Mouse (Mus musculus): Measurements from ENCODE around the gene Gm44503. TPM values are rescaled to one million over a fixed set of nuclear protein-coding genes. Genes with fewer than 3 reads are reported as not detected.

The Gm44503 gene
- 0.03 TPM in 1 of 2 replicates, not detected in the other for polyA plus RNA-seq (2012; ENCODE audit: low replicate concordance)

DNA sequence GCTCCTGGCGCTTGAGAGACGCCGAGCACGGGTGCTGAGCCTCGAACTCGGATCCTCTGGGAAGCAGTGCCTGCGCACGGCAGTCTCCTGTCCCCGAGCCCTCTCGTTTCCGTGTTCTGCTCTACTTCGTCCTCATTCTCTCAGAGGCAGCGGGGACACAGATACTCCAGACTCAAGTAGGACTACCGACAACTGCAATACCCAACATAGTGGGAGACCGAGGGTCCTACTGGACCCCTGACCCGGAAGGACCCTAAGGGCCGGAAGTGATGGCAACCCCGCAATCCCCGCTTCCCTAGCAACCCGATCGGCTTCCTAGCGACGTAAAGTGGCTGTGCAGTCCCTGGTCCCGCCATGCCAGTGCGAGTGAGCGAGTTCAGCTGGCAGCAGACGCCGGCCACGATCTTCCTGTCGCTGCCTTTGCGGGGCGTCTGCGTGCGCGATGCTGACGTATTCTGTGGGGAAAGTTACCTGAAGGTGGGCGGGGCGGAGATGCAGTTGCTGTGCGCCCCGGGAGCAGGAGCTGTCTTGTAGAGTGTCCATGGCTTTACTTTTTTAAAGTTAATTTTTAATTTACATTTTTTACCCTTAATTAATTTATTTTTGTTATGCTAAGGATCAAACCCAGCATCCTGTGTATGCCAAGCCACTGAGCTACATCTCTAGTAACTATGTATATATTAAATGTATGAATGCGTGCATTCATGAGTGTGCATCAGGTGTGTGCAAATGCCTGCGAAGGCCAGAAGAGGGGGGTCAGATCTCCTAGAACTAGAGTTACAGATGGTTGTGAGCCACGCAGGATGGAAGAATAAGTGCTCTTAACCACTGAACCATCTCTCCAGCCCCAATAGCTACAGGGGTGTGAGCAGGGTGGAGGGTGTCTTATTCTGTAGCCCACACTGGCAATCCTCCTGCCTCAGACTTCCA is at the start of gene Gm44503, which contains the start of gene Dyx1c1:
TSS of gene Gm44503 (plus strand) at position 332 of the 930 bp plus-strand sequence.
TSS of gene Dyx1c1 (plus strand) at position 265 of the 930 bp plus-strand sequence.

DNA sequence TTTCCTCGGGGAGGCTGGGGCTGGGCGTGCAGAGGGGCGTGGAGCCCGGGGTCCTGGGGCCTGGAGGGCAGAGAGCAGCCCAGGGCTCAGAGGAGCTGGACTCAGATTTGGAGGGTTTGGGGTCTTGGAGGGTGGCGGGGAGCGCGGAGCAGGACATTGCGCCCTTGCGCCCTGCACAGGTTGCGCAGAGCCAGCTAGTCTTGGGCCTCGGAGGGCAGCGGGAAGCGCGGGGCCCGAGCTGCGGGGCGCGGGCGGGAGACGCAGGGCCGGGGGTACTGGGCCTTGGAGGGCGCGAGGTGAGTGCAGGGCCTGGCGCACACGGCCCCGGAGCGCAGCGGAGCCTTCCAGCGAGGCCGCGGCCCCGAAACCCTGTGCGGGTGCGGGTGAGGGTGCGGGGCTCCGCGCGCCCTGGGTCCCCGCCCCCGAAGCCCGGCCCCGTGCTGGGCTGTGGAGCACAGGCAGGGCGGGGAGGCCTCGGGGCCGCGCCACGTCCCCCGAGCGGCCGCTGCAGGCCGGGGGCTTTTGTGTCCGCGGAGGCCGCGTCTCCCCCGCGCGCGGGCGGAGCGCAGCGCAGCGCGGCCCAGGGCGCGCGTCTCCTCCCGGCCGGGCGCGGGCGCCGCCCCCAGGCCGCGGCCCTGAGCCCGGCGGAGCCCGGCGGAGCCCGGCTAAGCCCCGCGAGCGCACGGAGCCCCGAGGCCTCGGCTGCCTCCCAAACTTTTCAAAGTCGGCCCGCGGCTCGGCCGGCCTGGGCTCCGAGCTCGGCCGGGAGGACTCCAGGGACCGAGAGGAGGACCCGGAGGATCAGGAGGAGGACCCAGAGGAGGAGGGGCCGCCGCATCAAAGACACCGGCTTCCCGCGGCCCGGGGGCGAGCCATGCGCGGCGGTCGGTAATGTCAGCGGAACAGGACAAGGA is 33.4 kb upstream of the Gm44503 start, which contains the start of gene Pygo1:
TSS of gene Pygo1 (plus strand) at position 625 of the 914 bp plus-strand sequence.

DNA sequence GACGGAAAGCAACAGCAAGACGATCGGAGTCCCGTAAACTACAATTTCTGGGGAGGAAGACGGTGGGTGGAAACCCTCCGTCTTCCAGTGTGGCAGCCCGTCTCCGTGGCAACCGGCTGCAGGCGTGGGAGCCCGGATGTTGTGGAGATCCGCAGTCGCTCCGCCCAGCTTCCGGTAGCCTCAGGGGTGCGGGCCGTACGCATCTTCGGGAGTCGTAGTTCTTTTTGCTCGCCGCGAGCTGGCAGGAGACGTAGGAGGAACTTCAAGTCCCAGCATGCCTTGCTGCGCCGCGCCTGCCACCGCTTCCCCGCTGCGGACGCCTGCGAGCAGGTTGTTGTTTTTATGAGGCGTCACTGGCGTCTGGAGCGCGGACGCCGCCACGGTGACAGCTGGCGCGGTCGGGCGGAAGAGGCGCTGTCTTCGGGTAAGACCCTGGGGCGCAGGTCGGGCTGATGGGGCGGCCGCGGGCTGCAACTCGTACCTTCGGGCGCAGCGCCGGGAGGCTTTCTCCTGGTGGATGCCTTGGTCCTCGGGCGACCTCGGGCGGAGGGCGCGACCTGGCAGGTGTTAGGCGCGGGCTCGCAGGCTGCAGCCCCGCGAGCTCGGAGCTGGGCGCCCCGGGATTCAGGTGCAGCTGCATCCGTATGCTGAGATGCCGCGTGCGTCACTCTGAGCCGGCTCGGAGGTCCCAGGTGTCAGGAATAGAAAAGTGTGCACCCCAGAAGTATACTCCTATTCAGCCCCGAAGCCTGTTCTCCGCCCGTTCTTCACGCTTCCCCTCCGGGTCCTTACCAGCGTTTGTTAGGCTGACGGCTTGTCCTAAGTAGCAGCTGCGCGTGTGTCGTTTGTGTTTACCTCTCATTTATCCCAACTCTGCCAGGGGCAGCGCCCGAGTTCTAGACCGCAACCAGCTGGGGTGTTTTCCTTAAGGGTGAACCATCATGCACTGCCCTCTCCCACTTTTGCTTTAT is 26.9 kb downstream of the Gm44503 start, which contains the start of the genes Ccpg1os and Ccpg1:
TSS of gene Ccpg1os (minus strand) at position 133 of the 971 bp plus-strand sequence.
TSS of gene Ccpg1 (plus strand) at position 180 of the 971 bp plus-strand sequence.

DNA sequence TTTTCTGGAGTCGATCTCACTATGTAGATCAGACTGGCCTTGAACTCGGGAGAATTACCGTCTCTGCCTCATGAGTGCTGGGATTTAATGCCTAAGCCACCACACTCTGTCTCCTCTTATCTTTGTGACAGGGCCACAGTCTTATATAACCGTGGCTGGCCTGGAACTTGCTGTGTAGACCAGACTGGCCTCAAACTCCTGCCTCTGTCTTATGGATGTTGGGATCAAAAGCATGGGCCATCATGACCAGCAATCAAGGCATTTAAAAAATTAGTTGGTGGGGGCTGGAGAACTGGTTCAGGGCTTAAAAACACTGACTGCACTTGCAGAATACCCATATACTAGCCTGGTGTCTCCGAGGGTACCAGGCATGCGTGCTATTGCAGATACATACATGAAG is 81.4 kb downstream of the Gm44503 start, which contains the start of gene Pigb:
TSS of gene Pigb (minus strand) at position 299 of the 400 bp plus-strand sequence.

DNA sequence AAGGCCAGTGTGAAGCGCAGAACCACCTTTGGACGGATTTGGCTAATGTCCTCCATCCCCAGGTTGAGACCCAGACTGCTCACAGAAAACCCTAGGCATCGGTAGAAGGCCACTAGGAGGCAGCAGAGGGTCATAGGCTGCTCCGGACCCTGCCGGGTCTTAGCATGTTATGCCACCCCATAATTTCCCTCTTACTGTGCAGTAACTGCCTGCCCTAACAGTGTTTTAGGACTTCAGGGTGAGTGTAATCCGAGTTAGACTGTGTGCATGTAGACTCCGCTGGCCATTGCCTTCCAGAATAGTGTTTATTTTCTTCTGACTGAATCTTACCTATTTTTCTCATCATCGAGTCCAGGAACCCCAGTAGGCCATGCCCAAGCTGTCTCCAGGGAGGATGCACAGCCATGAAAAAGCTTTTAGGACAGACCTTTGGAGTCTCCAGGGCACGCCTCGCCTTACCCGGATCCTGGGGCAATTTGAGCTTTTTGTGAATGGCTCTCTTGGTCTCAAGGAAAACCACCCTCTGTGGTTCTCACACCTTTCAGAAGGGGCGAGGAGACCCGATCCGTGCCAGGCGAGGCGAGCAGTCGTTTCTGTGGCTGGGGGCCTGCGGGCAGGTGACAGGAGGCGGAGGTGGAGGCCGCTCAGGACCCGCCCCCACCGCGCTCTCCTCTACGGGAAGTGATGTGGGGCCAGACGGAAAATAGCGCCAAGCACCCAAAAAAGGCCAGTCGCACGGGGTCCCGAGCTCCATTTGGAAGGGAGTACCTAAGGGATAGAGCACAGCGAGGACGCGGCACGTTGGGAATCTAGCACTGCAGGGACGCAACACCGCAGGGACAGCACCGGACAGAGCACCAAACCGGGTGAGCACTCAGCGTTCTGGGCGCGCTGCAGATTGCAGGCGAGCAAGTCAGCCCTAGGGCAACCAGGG is 85.8 kb downstream of the Gm44503 start, which contains the start of gene Rab27a:
TSS of gene Rab27a (plus strand) at position 709 of the 934 bp plus-strand sequence.

Other genes starting within 250 kb of the Gm44503 start
- not detected in 2 replicates for gene Prtg, start 152.0 kb upstream of the Gm44503 start, polyA plus RNA-seq (2012; ENCODE audit: low replicate concordance)
- not detected in 2 replicates for gene Pygo1, start 33.2 kb upstream of the Gm44503 start, polyA plus RNA-seq (2012; ENCODE audit: low replicate concordance)
- 0.11 TPM in 1 of 2 replicates, not detected in the other for gene Dyx1c1, start 67 bp upstream of the Gm44503 start, polyA plus RNA-seq (2012; ENCODE audit: low replicate concordance)
- 0.09 and 1.1 TPM in 2 replicates for gene Ccpg1os, start 26.5 kb downstream of the Gm44503 start, polyA plus RNA-seq (2012; ENCODE audit: low replicate concordance)
- gene Ccpg1, start 26.6 kb downstream of the Gm44503 start, polyA plus RNA-seq (2012; ENCODE audit: low replicate concordance): 8.2 and 20.1 TPM in 2 replicates
- gene Pigb, start 81.5 kb downstream of the Gm44503 start, polyA plus RNA-seq (2012; ENCODE audit: low replicate concordance): 2.3 and 2.8 TPM in 2 replicates
- gene Rab27a, start 86.0 kb downstream of the Gm44503 start, polyA plus RNA-seq (2012; ENCODE audit: low replicate concordance): 15.6 and 17.5 TPM in 2 replicates
- gene Khdc3, start 143.0 kb downstream of the Gm44503 start, polyA plus RNA-seq (2012; ENCODE audit: low replicate concordance): 0.46 and 1.8 TPM in 2 replicates
- gene Gm20509, start 143.6 kb downstream of the Gm44503 start, polyA plus RNA-seq (2012; ENCODE audit: low replicate concordance): not detected in 2 replicates
- 3.3 and 21.2 TPM in 2 replicates for gene Rsl24d1, start 154.6 kb downstream of the Gm44503 start, polyA plus RNA-seq (2012; ENCODE audit: low replicate concordance)

Measured in hematopoietic multipotent progenitor cell, adult 10-12 weeks (in vitro differentiated cells).